Mouse (Mus musculus) stomach, postnatal 0 days (tissue): ENCODE results near the gene Tab1.

Experiments used
- CTCF ChIP-seq: IDR thresholded peaks from 2 replicates; pipeline ENCODE4 v1.5.1; 2016; ENCODE audit warnings: antibody characterized with exemption, low read depth, mild to moderate bottlenecking, moderate library complexity
- EP300 ChIP-seq: optimal IDR thresholded peaks from 2 replicates; pipeline ENCODE3; 2016; ENCODE audit warnings: antibody characterized with exemption

DNA sequence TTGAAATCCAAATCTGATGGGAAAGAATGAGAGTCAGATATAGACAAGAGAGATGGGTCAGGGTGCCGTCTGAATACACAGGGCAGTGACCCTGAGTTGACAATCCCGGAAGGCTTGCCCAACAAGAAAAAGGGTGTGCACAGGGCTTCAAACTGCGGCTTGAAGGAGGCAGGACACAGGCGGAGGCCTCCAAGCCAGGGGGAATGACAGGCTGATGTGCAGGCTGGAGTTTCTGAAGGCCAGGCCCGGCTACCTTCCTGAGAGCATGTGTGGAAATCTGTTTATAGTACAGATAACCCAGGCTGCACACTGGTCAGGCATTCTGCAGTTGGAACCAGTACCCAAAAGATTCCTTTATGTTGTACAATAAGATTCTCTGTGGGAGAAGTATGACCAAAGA is 14.6 kb downstream of the Tab1 start:
- TF ChIP-seq CTCF (no peak), EP300 (no peak)
